Mouse (Mus musculus): ENCODE measurements around the gene Aaed1. TPM values are rescaled to one million over a fixed set of nuclear protein-coding genes. Genes with fewer than 3 reads are reported as not detected.

Gene Aaed1
- polyA plus RNA-seq, 1 experiment from 2014 or later = 43.3 TPM

Other genes starting within 250 kb of the Aaed1 start
- gene Hsd17b3, start 223.5 kb downstream of the Aaed1 start, polyA plus RNA-seq (2015; fragmentation: Nextera tagmentation; extraction: Ambion mirVana) = not detected in 2 replicates
- 5.6 and 5.8 TPM in 2 replicates for gene Slc35d2, start 183.3 kb downstream of the Aaed1 start, polyA plus RNA-seq (2015; fragmentation: Nextera tagmentation; extraction: Ambion mirVana)
- gene Zfp367, start 159.5 kb downstream of the Aaed1 start, polyA plus RNA-seq (2015; fragmentation: Nextera tagmentation; extraction: Ambion mirVana) = 16.2 and 17.4 TPM in 2 replicates
- gene Habp4, start 150.9 kb downstream of the Aaed1 start, polyA plus RNA-seq (2015; fragmentation: Nextera tagmentation; extraction: Ambion mirVana) = 28.4 and 29.1 TPM in 2 replicates
- gene Cdc14b, start 37.4 kb downstream of the Aaed1 start, polyA plus RNA-seq (2015; fragmentation: Nextera tagmentation; extraction: Ambion mirVana) = 16.1 and 16.9 TPM in 2 replicates
- 382 and 413 TPM in 2 replicates for gene Ctsl, start 58.2 kb upstream of the Aaed1 start, polyA plus RNA-seq (2015; fragmentation: Nextera tagmentation; extraction: Ambion mirVana)
- 12.8 and 14.5 TPM in 2 replicates for gene Cdk20, start 119.6 kb upstream of the Aaed1 start, polyA plus RNA-seq (2015; fragmentation: Nextera tagmentation; extraction: Ambion mirVana)
- gene Fam240b, start 185.1 kb upstream of the Aaed1 start, polyA plus RNA-seq (2015; fragmentation: Nextera tagmentation; extraction: Ambion mirVana) = 0.14 TPM in 1 of 2 replicates, not detected in the other